Mouse (Mus musculus) spleen, adult 2 months (tissue): ENCODE measurements around the gene Slc35f6.

Experiments
- CTCF ChIP-seq: fragments of 200-500 bp; IDR thresholded peaks from 2 replicates; pipeline ENCODE4 v1.5.1; 2011; ENCODE audit warnings: mild to moderate bottlenecking, inconsistent platforms; ENCODE audit not compliant: insufficient read depth, insufficient read length, insufficient replicate concordance; ENCODE audit errors: extremely low read depth
- POLR2A ChIP-seq: fragments of 200-500 bp; IDR thresholded peaks from 2 replicates; pipeline ENCODE4 v1.6.1; 2011; ENCODE audit warnings: low read depth, low read length, inconsistent platforms

DNA sequence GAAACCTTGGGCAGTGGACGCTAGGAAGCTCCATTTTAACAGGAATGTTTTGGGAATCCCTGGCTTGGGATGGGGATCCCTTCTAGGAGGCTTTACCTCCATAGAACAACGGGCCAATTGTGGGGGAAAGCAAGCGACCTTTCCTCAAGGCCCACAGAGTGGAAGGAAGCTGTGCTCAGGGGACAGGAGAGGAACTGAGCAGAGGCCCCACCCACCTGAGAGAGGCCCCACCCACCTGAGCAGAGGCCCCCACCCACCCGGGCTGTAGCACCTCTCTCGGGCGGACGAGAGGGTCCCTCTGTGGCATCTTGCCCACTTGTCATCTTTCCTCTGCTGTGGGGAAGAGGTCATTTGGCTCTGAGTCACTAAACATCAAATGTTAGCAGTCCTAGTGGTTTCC, 10.7 kb upstream of the Slc35f6 start:
- TF ChIP-seq CTCF = no peak
- TF ChIP-seq POLR2A = no peak
